Mouse (Mus musculus): ENCODE results near the gene Grid2. TPM values are rescaled to one million over a fixed set of nuclear protein-coding genes. Genes with fewer than 3 reads are reported as not detected.

Grid2 gene
- polyA plus RNA-seq, 1 experiment: not detected

DNA sequence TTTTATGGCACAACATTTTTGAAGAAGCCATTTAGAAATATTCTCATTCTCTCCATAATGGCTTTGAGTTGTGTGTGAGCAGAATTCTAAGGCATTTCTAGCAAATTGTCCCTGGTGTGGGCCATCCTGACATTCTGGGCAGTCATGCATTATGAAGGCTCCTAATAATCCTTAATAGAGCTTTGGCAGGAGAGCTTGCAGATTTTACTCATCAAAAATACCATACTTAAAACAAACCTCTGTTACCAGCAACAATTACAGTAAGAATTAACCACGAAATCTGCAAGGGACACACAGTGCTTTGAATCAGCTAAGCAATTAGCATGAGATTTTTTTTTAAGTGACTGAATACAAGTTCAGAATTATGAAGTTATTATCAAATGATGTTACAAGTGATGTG, 1053.0 kb downstream of the Grid2 start:
- H3K27ac ChIP-seq (ENCODE audit: control insufficient read depth, insufficient read depth, low read depth, low read length, poor library complexity): no peak overlapping the region
- H3K4me3 ChIP-seq (replicated peaks; ENCODE audit: control insufficient read depth, low read depth, low read length): no peak overlapping the region
- no peak for TF ChIP-seq CTCF (IDR thresholded peaks at IDR 0.05; ENCODE audit: control insufficient read depth, insufficient read depth, low read length)
- WGBS: 52% methylated on average over 1 of the region's 1 CpGs
- H3K4me1 ChIP-seq (ENCODE audit: control insufficient read depth, insufficient read depth, low read length): no peaks in the 10 kb centered on the region

DNA sequence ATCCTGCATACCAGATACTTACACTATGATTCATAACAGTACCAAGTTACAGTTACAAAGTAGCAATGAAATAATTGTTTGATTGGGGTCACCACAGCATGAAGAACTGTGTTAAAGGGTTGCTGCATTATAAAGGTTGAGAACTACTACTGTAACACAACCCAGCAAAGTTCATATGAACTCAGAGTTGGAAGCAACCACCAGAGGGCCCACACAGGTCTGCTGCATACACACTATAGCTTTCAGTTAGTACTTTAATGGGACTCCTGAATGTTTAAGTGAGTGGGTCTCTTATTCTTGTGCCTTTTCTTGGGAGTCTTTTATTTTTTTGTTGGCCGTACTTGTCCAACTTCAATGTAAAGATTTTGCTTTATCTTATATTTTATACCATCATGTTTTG, 1057.5 kb downstream of the Grid2 start:
- 83% methylated on average over 1 of the region's 1 CpGs for WGBS
- Histone ChIP-seq H3K27ac (ENCODE audit: control insufficient read depth, insufficient read depth, low read depth, low read length, poor library complexity) (no peak overlapping the region), H3K4me3 (replicated peaks; ENCODE audit: control insufficient read depth, low read depth, low read length) (no peak overlapping the region), H3K4me1 (ENCODE audit: control insufficient read depth, insufficient read depth, low read length) (no peaks in the 10 kb centered on the region)
- TF ChIP-seq CTCF (IDR thresholded peaks at IDR 0.05; ENCODE audit: control insufficient read depth, insufficient read depth, low read length): no peak
- no peak for TF ChIP-seq POLR2A (IDR thresholded peaks at IDR 0.05; ENCODE audit: borderline replicate concordance, control insufficient read depth, low read depth, low read length)

DNA sequence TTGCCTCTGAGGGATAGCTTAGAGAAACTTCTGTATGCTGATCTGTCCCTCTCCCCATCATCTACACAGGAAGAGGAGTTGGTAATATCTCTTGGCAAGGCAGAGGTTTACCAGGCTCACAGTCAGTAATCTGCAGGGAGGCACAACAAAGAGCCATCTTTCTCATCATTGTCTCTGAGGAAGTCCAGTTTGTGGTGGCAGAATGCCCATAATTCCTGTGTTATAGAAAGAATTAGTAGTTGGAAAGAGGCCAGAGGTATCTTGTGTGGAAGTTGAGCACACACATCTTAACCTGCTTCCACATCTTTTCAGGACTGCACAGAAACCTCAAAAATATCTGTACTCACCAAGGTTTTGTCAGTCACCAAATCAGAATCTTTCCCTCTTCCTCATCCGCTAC, 1071.3 kb downstream of the Grid2 start:
- Histone ChIP-seq H3K4me1 (ENCODE audit: control insufficient read depth, insufficient read depth, low read length) (no peaks in the 10 kb centered on the region), H3K4me3 (replicated peaks; ENCODE audit: control insufficient read depth, low read depth, low read length) (no peak overlapping the region), H3K27ac (ENCODE audit: control insufficient read depth, insufficient read depth, low read depth, low read length, poor library complexity) (no peak overlapping the region)
- TF ChIP-seq CTCF (IDR thresholded peaks at IDR 0.05; ENCODE audit: control insufficient read depth, insufficient read depth, low read length): no peak
- TF ChIP-seq POLR2A (IDR thresholded peaks at IDR 0.05; ENCODE audit: borderline replicate concordance, control insufficient read depth, low read depth, low read length): no peak
- 72% methylated on average over 1 of the region's 1 CpGs for WGBS

DNA sequence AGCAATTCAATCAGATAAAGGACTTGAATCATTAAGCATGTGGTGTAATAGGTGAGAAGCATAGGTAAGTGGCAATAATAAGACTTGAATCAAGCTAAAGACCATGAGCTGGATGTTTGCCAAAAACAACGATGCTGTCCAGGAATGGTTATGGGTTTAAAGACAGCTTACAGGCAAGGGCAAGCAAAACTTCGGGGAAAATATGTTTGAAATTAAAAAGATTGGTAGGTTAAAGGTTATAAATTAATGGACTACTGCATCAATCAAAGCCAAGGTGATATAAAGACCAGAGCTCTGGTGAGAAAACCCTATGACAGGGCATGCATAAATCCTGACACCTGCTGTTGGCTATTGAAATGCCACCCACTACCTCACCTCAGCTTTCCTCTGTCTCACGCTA, 1072.2 kb downstream of the Grid2 start:
- H3K27ac ChIP-seq (ENCODE audit: control insufficient read depth, insufficient read depth, low read depth, low read length, poor library complexity): no peak overlapping the region
- TF ChIP-seq POLR2A (IDR thresholded peaks at IDR 0.05; ENCODE audit: borderline replicate concordance, control insufficient read depth, low read depth, low read length): no peak
- TF ChIP-seq CTCF (IDR thresholded peaks at IDR 0.05; ENCODE audit: control insufficient read depth, insufficient read depth, low read length): no peak
- H3K4me1 ChIP-seq (ENCODE audit: control insufficient read depth, insufficient read depth, low read length): no peaks in the 10 kb centered on the region
- H3K4me3 ChIP-seq (replicated peaks; ENCODE audit: control insufficient read depth, low read depth, low read length): no peak overlapping the region
- WGBS: 69% methylated on average over 3 of the region's 3 CpGs

DNA sequence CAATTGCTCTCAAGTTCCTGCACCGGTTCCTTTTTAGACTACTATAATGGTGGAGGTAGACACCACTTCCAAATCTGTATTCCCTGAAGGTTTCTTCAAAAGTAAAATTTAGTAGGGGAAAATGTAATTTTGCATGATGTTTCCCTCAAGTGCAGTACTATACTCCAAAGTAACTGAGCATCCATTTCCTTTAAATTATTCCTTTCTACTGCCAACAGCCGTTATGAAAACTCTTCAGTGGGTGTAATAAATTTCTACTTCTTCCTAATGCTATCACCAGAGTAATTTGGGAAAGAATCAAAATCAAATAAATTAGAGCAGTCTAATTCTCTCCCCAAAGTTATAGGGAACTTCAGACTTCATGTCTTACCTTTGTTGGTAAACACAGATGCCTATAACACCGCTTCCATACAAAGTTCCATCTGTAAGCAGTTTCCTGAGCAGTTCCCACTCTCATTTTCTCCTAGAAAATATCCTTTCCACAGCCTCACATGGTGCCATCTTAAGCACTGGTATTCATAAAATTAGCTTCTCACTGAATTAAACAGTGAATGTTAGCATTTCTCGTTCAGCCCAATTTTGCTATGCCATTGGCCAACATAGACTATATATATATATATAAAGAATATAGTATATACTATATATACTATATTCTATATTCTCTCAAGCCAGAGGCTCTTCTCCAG, 1142.9 kb downstream of the Grid2 start:
- no peak overlapping the region for H3K4me3 ChIP-seq (replicated peaks; ENCODE audit: control insufficient read depth, low read depth, low read length)
- no peak overlapping the region for H3K27ac ChIP-seq (ENCODE audit: control insufficient read depth, insufficient read depth, low read depth, low read length, poor library complexity)
- TF ChIP-seq POLR2A (IDR thresholded peaks at IDR 0.05; ENCODE audit: borderline replicate concordance, control insufficient read depth, low read depth, low read length): no peak
- no peak for TF ChIP-seq CTCF (IDR thresholded peaks at IDR 0.05; ENCODE audit: control insufficient read depth, insufficient read depth, low read length)
- WGBS: 80% methylated on average over 4 of the region's 4 CpGs
- H3K4me1 ChIP-seq (ENCODE audit: control insufficient read depth, insufficient read depth, low read length): no peaks in the 10 kb centered on the region

DNA sequence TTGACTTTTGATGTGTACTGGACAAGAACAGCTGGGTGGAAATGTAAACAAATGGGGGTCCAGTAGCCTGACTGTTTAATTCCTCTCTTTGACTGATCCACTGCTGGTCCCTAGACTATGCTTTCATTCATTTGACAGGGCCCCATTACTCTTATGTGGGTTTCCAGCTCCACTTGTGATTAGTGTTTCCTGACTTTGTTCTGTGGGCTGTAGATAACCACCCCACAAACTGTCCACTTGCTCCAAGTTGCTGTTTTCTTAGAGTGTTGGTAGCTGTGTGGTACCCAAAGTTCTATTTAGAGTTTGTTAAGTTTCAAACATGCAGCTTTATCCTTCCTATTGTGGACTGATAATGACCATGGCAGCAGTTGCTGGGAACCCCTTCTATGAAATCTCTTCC, 1172.0 kb downstream of the Grid2 start:
- no peaks in the 10 kb centered on the region for H3K4me1 ChIP-seq (ENCODE audit: control insufficient read depth, insufficient read depth, low read length)
- no peak overlapping the region for H3K4me3 ChIP-seq (replicated peaks; ENCODE audit: control insufficient read depth, low read depth, low read length)
- no peak for TF ChIP-seq CTCF (IDR thresholded peaks at IDR 0.05; ENCODE audit: control insufficient read depth, insufficient read depth, low read length)
- no peak for TF ChIP-seq POLR2A (IDR thresholded peaks at IDR 0.05; ENCODE audit: borderline replicate concordance, control insufficient read depth, low read depth, low read length)
- H3K27ac ChIP-seq (ENCODE audit: control insufficient read depth, insufficient read depth, low read depth, low read length, poor library complexity): no peak overlapping the region

DNA sequence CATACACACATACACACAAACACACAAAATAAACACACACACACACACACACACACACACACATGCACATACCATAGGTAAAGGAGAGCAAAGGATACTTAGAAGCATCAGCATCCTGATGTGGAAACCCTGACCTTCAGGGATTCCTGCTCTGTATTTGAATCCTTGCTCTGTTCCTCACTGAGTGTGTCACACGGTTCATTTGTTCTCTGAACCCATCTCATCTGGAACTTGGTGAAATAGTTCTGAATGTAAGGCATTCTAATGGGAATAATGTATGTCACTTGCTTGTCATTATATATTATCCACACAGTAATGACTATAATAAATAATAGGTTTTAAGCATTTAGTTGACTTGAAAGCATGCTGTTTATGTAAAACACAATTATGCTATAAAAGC, 1173.2 kb downstream of the Grid2 start:
- 75% methylated on average over 1 of the region's 1 CpGs for WGBS
- Histone ChIP-seq H3K4me3 (replicated peaks; ENCODE audit: control insufficient read depth, low read depth, low read length) (no peak overlapping the region), H3K4me1 (ENCODE audit: control insufficient read depth, insufficient read depth, low read length) (no peaks in the 10 kb centered on the region), H3K27ac (ENCODE audit: control insufficient read depth, insufficient read depth, low read depth, low read length, poor library complexity) (no peak overlapping the region)
- no peak for TF ChIP-seq CTCF (IDR thresholded peaks at IDR 0.05; ENCODE audit: control insufficient read depth, insufficient read depth, low read length)
- TF ChIP-seq POLR2A (IDR thresholded peaks at IDR 0.05; ENCODE audit: borderline replicate concordance, control insufficient read depth, low read depth, low read length): no peak

DNA sequence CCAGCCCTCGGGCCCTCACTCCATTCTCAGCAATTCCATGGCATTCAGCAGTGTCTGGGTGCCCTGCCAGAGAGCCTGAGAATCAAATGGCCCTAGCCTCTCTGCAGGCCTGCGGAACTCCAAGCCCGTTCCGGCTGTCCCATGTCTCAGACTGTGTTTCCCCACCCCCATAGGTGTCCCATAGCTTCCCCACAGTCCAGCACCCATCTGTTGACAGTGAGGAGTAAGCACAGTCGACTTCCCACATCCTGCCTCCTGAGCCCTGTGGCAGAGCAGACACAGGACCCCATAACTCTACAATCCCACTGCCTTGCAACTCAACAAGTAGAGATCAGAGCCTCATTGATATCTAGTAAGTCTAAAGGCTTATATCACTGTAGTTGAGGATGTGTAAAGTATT, 1192.5 kb downstream of the Grid2 start:
- no peak for TF ChIP-seq POLR2A (IDR thresholded peaks at IDR 0.05; ENCODE audit: borderline replicate concordance, control insufficient read depth, low read depth, low read length)
- TF ChIP-seq CTCF (IDR thresholded peaks at IDR 0.05; ENCODE audit: control insufficient read depth, insufficient read depth, low read length): no peak
- no peaks in the 10 kb centered on the region for H3K4me1 ChIP-seq (ENCODE audit: control insufficient read depth, insufficient read depth, low read length)
- 71% methylated on average over 5 of the region's 5 CpGs for WGBS
- no peak overlapping the region for H3K4me3 ChIP-seq (replicated peaks; ENCODE audit: control insufficient read depth, low read depth, low read length)
- H3K27ac ChIP-seq (ENCODE audit: control insufficient read depth, insufficient read depth, low read depth, low read length, poor library complexity): no peak overlapping the region

DNA sequence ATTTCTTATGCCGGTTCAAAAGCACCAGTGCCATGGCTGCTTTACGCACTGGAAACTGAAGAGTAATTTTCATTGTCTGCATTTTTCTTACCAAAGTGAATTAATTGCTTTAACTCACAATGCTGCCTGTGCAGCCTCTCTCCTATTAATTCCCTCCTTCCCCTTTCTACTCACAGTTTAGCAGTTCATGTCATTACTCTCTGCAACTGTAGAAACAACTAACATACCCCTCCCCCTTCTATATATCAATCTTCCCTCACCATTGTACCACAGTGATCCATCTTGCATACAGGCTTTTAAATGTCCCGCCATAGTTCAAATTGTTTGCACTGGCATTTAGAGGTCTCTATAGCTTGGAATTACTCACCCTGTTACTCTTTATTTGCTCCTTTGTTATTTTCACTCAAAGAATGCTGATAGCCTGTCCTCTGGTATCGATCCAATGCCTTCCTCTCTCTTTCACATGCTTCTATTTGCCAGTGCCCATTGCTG, 1193.2 kb downstream of the Grid2 start:
- H3K4me3 ChIP-seq (replicated peaks; ENCODE audit: control insufficient read depth, low read depth, low read length): no peak overlapping the region
- 75% methylated on average over 4 of the region's 4 CpGs for WGBS
- no peak for TF ChIP-seq CTCF (IDR thresholded peaks at IDR 0.05; ENCODE audit: control insufficient read depth, insufficient read depth, low read length)
- no peak for TF ChIP-seq POLR2A (IDR thresholded peaks at IDR 0.05; ENCODE audit: borderline replicate concordance, control insufficient read depth, low read depth, low read length)
- no peaks in the 10 kb centered on the region for H3K4me1 ChIP-seq (ENCODE audit: control insufficient read depth, insufficient read depth, low read length)
- H3K27ac ChIP-seq (ENCODE audit: control insufficient read depth, insufficient read depth, low read depth, low read length, poor library complexity): no peak overlapping the region

Measured in bone marrow, adult 2 months (tissue).